Mouse (Mus musculus) intestine, postnatal 0 days (tissue): ENCODE results near the gene Vmn2r54. TPM values are rescaled to one million over a fixed set of nuclear protein-coding genes. Genes with fewer than 3 reads are reported as not detected.
"Not testable (repeated sequence)": the region's sequence is repeated elsewhere in the genome, so short reads cannot be mapped to it uniquely, and the experiment has no call there.

Source experiments
- ATAC-seq: fragments of 200-750 bp; cut with Nextera tagmentation; 2 replicates; pipeline ENCODE4 v1.8.0; 2017; ENCODE audit warnings: mild to moderate bottlenecking, moderate TSS enrichment, moderate library complexity
- H3K27ac ChIP-seq: fragments of 300-500 bp; sonication (generic); 2 replicates; pipeline ENCODE4 v1.5.1; 2014; ENCODE audit warnings: mild to moderate bottlenecking, low read depth, low read length, moderate library complexity
- H3K27me3 ChIP-seq: fragments of 300-500 bp; sonication (generic); replicated peaks from 2 replicates; pipeline ENCODE4 v1.6.1; 2014; ENCODE audit warnings: low read length, mixed read lengths; ENCODE audit not compliant: control insufficient read depth, insufficient read depth
- H3K36me3 ChIP-seq: fragments of 300-500 bp; sonication (generic); 2 replicates; pipeline ENCODE4 v1.6.1; 2014; ENCODE audit warnings: mild to moderate bottlenecking, moderate library complexity; ENCODE audit not compliant: control insufficient read depth, insufficient read depth
- H3K4me1 ChIP-seq: fragments of 300-500 bp; sonication (generic); replicated peaks from 2 replicates; pipeline ENCODE4 v1.6.1; 2014; ENCODE audit warnings: antibody characterized with exemption, low read length, mixed read lengths; ENCODE audit not compliant: control insufficient read depth, insufficient read depth
- H3K4me2 ChIP-seq: fragments of 300-500 bp; sonication (generic); replicated peaks from 2 replicates; pipeline ENCODE4 v1.6.1; 2014; ENCODE audit warnings: low read depth, mild to moderate bottlenecking, moderate library complexity
- H3K4me3 ChIP-seq: fragments of 300-500 bp; sonication (generic); 2 replicates; pipeline ENCODE4 v1.5.1; 2014; ENCODE audit warnings: low read depth, low read length
- H3K9ac ChIP-seq: fragments of 300-500 bp; sonication (generic); 2 replicates; pipeline ENCODE4 v1.6.1; 2014; ENCODE audit warnings: mild to moderate bottlenecking, low read depth, low read length
- H3K9me3 ChIP-seq: fragments of 300-500 bp; sonication (generic); 2 replicates; pipeline ENCODE4 v1.6.1; 2016; ENCODE audit warnings: mixed run types; ENCODE audit not compliant: control insufficient read depth
- CTCF ChIP-seq: sonication (generic); IDR thresholded peaks from 2 replicates; pipeline ENCODE4 v1.5.1; 2016; ENCODE audit warnings: low read depth, mild to moderate bottlenecking, control low read depth, antibody characterized with exemption, moderate library complexity
- WGBS: fragments of 180-500 bp; shearing (Covaris S2); extraction: QIAGEN DNeasy Blood & Tissue Kit; methylation state at CpG from one replicate; pipeline ENCODE4 v1.1.7; 2014; 5-methylcytosine and 5-hydroxymethylcytosine counted together
- polyA plus RNA-seq: library from polyadenylated mRNA; unstranded; fragments of >200 nt; fragmentation: Nextera tagmentation; extraction: Ambion mirVana; gene quantifications from 2 replicates; pipeline ENCODE4 v1.2.1, GENCODE M21; 2015

Vmn2r54 gene
- not detected in 2 replicates for polyA plus RNA-seq

DNA sequence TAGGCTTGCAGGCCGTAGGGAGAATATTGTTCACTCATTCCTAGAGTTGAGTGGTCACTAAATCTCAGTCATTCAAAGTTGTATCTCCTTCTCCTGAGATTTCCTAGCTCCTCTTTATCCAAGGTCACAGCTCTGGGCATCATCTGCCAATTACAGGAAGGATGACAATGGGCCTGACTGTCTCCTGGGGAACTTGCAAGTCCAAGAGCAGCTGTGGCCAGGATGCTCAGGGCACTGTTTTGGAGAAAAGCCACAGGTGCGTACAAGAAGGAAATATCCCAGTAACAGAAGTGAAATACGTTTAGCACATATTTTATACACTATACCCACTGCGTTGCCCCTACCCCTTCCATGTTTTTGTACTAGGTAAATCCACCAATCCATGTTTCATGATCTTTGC, at the start of gene Vmn2r54:
Vmn2r54 (minus strand) TSS at position 101 of the 400 bp plus-strand sequence.
- H3K27ac ChIP-seq, H3K27me3 ChIP-seq, H3K9ac ChIP-seq, H3K4me2 ChIP-seq, ATAC-seq, H3K9me3 ChIP-seq, H3K36me3 ChIP-seq, H3K4me1 ChIP-seq, H3K4me3 ChIP-seq: not testable (repeated sequence)
- WGBS: 77% methylated on average over 3 of the region's 4 CpGs

DNA sequence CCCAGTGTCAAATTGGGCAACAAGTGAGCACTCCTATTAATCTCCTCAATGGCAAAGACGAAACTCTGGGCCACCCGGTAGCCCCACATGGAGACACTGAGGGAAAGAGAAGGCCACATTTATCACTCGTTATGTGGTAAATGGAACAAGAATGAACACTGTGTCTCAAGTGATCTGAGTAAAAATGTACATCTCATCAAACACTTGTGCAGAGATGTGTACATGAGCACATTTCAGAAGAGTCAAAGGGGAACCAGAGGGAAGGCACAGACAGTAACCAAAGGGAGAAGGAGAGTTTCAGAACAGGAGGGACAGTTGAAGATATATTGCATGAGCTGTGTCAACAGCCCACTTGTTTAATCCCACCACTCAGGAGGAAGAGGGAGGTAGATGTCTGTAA, 44.8 kb upstream of the Vmn2r54 start, which contains the start of gene Vmn2r55:
Vmn2r55 (minus strand) TSS at position 101 of the 400 bp plus-strand sequence.
- ATAC-seq, H3K27me3 ChIP-seq, H3K27ac ChIP-seq, H3K9me3 ChIP-seq, H3K4me2 ChIP-seq, H3K4me1 ChIP-seq, H3K36me3 ChIP-seq, H3K4me3 ChIP-seq, H3K9ac ChIP-seq: not testable (repeated sequence)
- 87% methylated on average over 3 of the region's 3 CpGs for WGBS

DNA sequence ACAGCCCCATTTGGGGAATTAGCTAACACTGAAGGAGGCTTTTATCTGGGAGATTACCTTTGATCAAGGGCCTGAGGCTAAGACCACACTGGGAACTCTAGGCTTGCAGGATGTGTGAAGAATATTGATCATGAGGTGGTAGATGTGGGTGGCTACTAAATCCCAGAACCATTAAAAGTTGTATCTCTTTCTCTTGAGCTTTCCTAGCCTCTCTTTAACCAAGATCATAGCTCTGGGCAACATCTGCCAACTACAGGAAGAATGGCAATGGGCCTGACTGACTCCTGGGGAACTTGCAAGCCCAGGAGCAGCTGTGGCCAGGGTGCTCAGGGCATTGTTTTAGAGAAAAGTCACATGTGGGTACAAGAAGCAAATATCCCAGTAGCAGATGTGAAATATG, 31.4 kb downstream of the Vmn2r54 start, which contains the start of gene Vmn2r53:
Vmn2r53 (minus strand) TSS at position 101 of the 400 bp plus-strand sequence.
- H3K9me3 ChIP-seq: no peaks in the 10 kb centered on the region
- H3K27ac ChIP-seq: no peak within 1 kb of the TSS
- H3K4me1 ChIP-seq: no peaks in the 10 kb centered on the region
- H3K36me3 ChIP-seq: no peaks in the 10 kb centered on the region
- TF ChIP-seq CTCF: no peak
- no peaks in the 10 kb centered on the region for H3K27me3 ChIP-seq
- H3K4me3 ChIP-seq: no peak within 1 kb of the TSS
- H3K9ac ChIP-seq: no peak within 1 kb of the TSS
- ATAC-seq: no peak
- no peak within 1 kb of the TSS for H3K4me2 ChIP-seq

Other genes with a start within 250 kb of the Vmn2r54 start
- 2.0 TPM in 2 replicates for gene Zfp551, start 217.6 kb downstream of the Vmn2r54 start, polyA plus RNA-seq
- 4.5 and 4.8 TPM in 2 replicates for gene Zfp606, start 162.0 kb downstream of the Vmn2r54 start, polyA plus RNA-seq
- not detected in 2 replicates for gene 2900092C05Rik, start 127.8 kb downstream of the Vmn2r54 start, polyA plus RNA-seq
- gene Vmn2r53, start 31.5 kb downstream of the Vmn2r54 start, polyA plus RNA-seq: 0.01 TPM in 1 of 2 replicates, not detected in the other
- not detected in 2 replicates for gene Vmn2r55, start 44.7 kb upstream of the Vmn2r54 start, polyA plus RNA-seq
- not detected in 2 replicates for gene Vmn2r56, start 94.7 kb upstream of the Vmn2r54 start, polyA plus RNA-seq
- gene Zscan18, start 163.3 kb upstream of the Vmn2r54 start, polyA plus RNA-seq: 0.77 and 1.1 TPM in 2 replicates
- gene Zfp329, start 178.5 kb upstream of the Vmn2r54 start, polyA plus RNA-seq: 4.3 and 5.8 TPM in 2 replicates
- gene Zfp110, start 194.4 kb upstream of the Vmn2r54 start, polyA plus RNA-seq: 12.5 and 15.6 TPM in 2 replicates
- gene Zfp128, start 240.9 kb upstream of the Vmn2r54 start, polyA plus RNA-seq: 0.97 and 1.2 TPM in 2 replicates